Mouse (Mus musculus): ENCODE data around the gene Phf6. TPM values are rescaled to one million over a fixed set of nuclear protein-coding genes. Genes with fewer than 3 reads are reported as not detected.
A peak's percentile ranks its signal among the peaks of the same experiment; 100 is the strongest.

The Phf6 gene
- polyA plus RNA-seq, 1 experiment from 2014 or later, result 143 TPM

- no peaks in the 10 kb centered on the region for H3K27me3 ChIP-seq (ENCODE audit: control insufficient read depth, insufficient read depth, low read length)
- ATAC-seq (replicated peaks; ENCODE audit: insufficient number of reproducible peaks, low FRiP score, low TSS enrichment, low read depth) (no peak), DNase-seq (ENCODE audit: low spot score) (no peak)
- H3K4me3 ChIP-seq (ENCODE audit: low read depth, low read length), result no peak overlapping the region
- no peak overlapping the region for H3K27ac ChIP-seq (replicated peaks; ENCODE audit: low read depth, low read length)
- no peaks in the 10 kb centered on the region for H3K36me3 ChIP-seq (replicated peaks; ENCODE audit: control insufficient read depth, insufficient read depth, low read depth, low read length)
- no peak overlapping the region for H3K4me2 ChIP-seq (ENCODE audit: low read depth, low read length)
- no peaks in the 10 kb centered on the region for H3K9me3 ChIP-seq (replicated peaks; ENCODE audit: control insufficient read depth, low read length)
- no peaks in the 10 kb centered on the region for H3K4me1 ChIP-seq (ENCODE audit: control insufficient read depth, insufficient read depth, low read length)
- H3K9ac ChIP-seq (replicated peaks; ENCODE audit: low read length), result no peak overlapping the region
- 88% methylated on average over 4 of the region's 4 CpGs for WGBS
These were observed 44.9 kb downstream of the Phf6 start for GRCm38 (mm10) chrX:52956942-52957341.

- DNase-seq (ENCODE audit: low spot score) (peak; percentile 2), ATAC-seq (replicated peaks; ENCODE audit: insufficient number of reproducible peaks, low FRiP score, low TSS enrichment, low read depth) (no peak)
- Histone ChIP-seq H3K4me3 (ENCODE audit: low read depth, low read length) (no peak overlapping the region), H3K9me3 (replicated peaks; ENCODE audit: control insufficient read depth, low read length) (no peaks in the 10 kb centered on the region), H3K27ac (replicated peaks; ENCODE audit: low read depth, low read length) (no peak overlapping the region), H3K4me2 (ENCODE audit: low read depth, low read length) (no peak overlapping the region), H3K36me3 (replicated peaks; ENCODE audit: control insufficient read depth, insufficient read depth, low read depth, low read length) (no peaks in the 10 kb centered on the region), H3K9ac (replicated peaks; ENCODE audit: low read length) (no peak overlapping the region), H3K27me3 (ENCODE audit: control insufficient read depth, insufficient read depth, low read length) (no peaks in the 10 kb centered on the region), H3K4me1 (ENCODE audit: control insufficient read depth, insufficient read depth, low read length) (no peaks in the 10 kb centered on the region)
- WGBS, result 68% methylated on average over 5 of the region's 5 CpGs
These were observed 49.6 kb downstream of the Phf6 start for GRCm38 (mm10) chrX:52961559-52962110.

- Histone ChIP-seq H3K27me3 (ENCODE audit: control insufficient read depth, insufficient read depth, low read length) (no peaks in the 10 kb centered on the region), H3K9me3 (replicated peaks; ENCODE audit: control insufficient read depth, low read length) (no peaks in the 10 kb centered on the region), H3K4me3 (ENCODE audit: low read depth, low read length) (no peak overlapping the region), H3K4me1 (ENCODE audit: control insufficient read depth, insufficient read depth, low read length) (no peaks in the 10 kb centered on the region), H3K4me2 (ENCODE audit: low read depth, low read length) (no peak overlapping the region), H3K27ac (replicated peaks; ENCODE audit: low read depth, low read length) (no peak overlapping the region), H3K36me3 (replicated peaks; ENCODE audit: control insufficient read depth, insufficient read depth, low read depth, low read length) (no peaks in the 10 kb centered on the region), H3K9ac (replicated peaks; ENCODE audit: low read length) (no peak overlapping the region)
- DNase-seq (ENCODE audit: low spot score) (no peak), ATAC-seq (replicated peaks; ENCODE audit: insufficient number of reproducible peaks, low FRiP score, low TSS enrichment, low read depth) (no peak)
- WGBS, result 89% methylated on average over 2 of the region's 2 CpGs
These were observed 53.1 kb downstream of the Phf6 start for GRCm38 (mm10) chrX:52965149-52965548.

- H3K9ac ChIP-seq (replicated peaks; ENCODE audit: low read length), result no peak overlapping the region
- DNase-seq (ENCODE audit: low spot score) (no peak), ATAC-seq (replicated peaks; ENCODE audit: insufficient number of reproducible peaks, low FRiP score, low TSS enrichment, low read depth) (no peak)
- no peaks in the 10 kb centered on the region for H3K9me3 ChIP-seq (replicated peaks; ENCODE audit: control insufficient read depth, low read length)
- no peaks in the 10 kb centered on the region for H3K4me1 ChIP-seq (ENCODE audit: control insufficient read depth, insufficient read depth, low read length)
- H3K4me3 ChIP-seq (ENCODE audit: low read depth, low read length), result no peak overlapping the region
- no peak overlapping the region for H3K27ac ChIP-seq (replicated peaks; ENCODE audit: low read depth, low read length)
- no peaks in the 10 kb centered on the region for H3K27me3 ChIP-seq (ENCODE audit: control insufficient read depth, insufficient read depth, low read length)
- no peak overlapping the region for H3K4me2 ChIP-seq (ENCODE audit: low read depth, low read length)
- H3K36me3 ChIP-seq (replicated peaks; ENCODE audit: control insufficient read depth, insufficient read depth, low read depth, low read length), result no peaks in the 10 kb centered on the region
- 76% methylated on average over 3 of the region's 3 CpGs for WGBS
These were observed 59.3 kb downstream of the Phf6 start for GRCm38 (mm10) chrX:52971211-52972006.

- H3K9me3 ChIP-seq (replicated peaks; ENCODE audit: control insufficient read depth, low read length), result no peaks in the 10 kb centered on the region
- ATAC-seq (replicated peaks; ENCODE audit: insufficient number of reproducible peaks, low FRiP score, low TSS enrichment, low read depth) (no peak), DNase-seq (ENCODE audit: low spot score) (no peak)
- H3K4me1 ChIP-seq (ENCODE audit: control insufficient read depth, insufficient read depth, low read length), result no peaks in the 10 kb centered on the region
- H3K4me3 ChIP-seq (ENCODE audit: low read depth, low read length), result no peak overlapping the region
- no peak overlapping the region for H3K4me2 ChIP-seq (ENCODE audit: low read depth, low read length)
- H3K36me3 ChIP-seq (replicated peaks; ENCODE audit: control insufficient read depth, insufficient read depth, low read depth, low read length), result no peaks in the 10 kb centered on the region
- WGBS, result 75% methylated on average over 1 of the region's 1 CpGs
- H3K27ac ChIP-seq (replicated peaks; ENCODE audit: low read depth, low read length), result no peak overlapping the region
- H3K27me3 ChIP-seq (ENCODE audit: control insufficient read depth, insufficient read depth, low read length), result no peaks in the 10 kb centered on the region
- H3K9ac ChIP-seq (replicated peaks; ENCODE audit: low read length), result no peak overlapping the region
These were observed 60.1 kb downstream of the Phf6 start for GRCm38 (mm10) chrX:52972129-52972528.

- Histone ChIP-seq H3K36me3 (replicated peaks; ENCODE audit: control insufficient read depth, insufficient read depth, low read depth, low read length) (no peaks in the 10 kb centered on the region), H3K27ac (replicated peaks; ENCODE audit: low read depth, low read length) (no peak overlapping the region), H3K4me3 (ENCODE audit: low read depth, low read length) (no peak overlapping the region), H3K4me1 (ENCODE audit: control insufficient read depth, insufficient read depth, low read length) (no peaks in the 10 kb centered on the region), H3K9ac (replicated peaks; ENCODE audit: low read length) (no peak overlapping the region), H3K27me3 (ENCODE audit: control insufficient read depth, insufficient read depth, low read length) (no peaks in the 10 kb centered on the region), H3K9me3 (replicated peaks; ENCODE audit: control insufficient read depth, low read length) (no peaks in the 10 kb centered on the region), H3K4me2 (ENCODE audit: low read depth, low read length) (no peak overlapping the region)
- 100% methylated on average over 1 of the region's 1 CpGs for WGBS
- no peak for ATAC-seq (replicated peaks; ENCODE audit: insufficient number of reproducible peaks, low FRiP score, low TSS enrichment, low read depth)
- no peak for DNase-seq (ENCODE audit: low spot score)
These were observed 60.6 kb downstream of the Phf6 start for GRCm38 (mm10) chrX:52972680-52973079.

GRCm38 (mm10) chrX:52978576-52978975 is 66.5 kb downstream of the Phf6 start:
- Histone ChIP-seq H3K9ac (replicated peaks; ENCODE audit: low read length) (no peak overlapping the region), H3K36me3 (replicated peaks; ENCODE audit: control insufficient read depth, insufficient read depth, low read depth, low read length) (no peaks in the 10 kb centered on the region), H3K4me1 (ENCODE audit: control insufficient read depth, insufficient read depth, low read length) (no peaks in the 10 kb centered on the region), H3K4me3 (ENCODE audit: low read depth, low read length) (no peak overlapping the region), H3K9me3 (replicated peaks; ENCODE audit: control insufficient read depth, low read length) (no peaks in the 10 kb centered on the region), H3K27me3 (ENCODE audit: control insufficient read depth, insufficient read depth, low read length) (no peaks in the 10 kb centered on the region), H3K4me2 (ENCODE audit: low read depth, low read length) (no peak overlapping the region), H3K27ac (replicated peaks; ENCODE audit: low read depth, low read length) (no peak overlapping the region)
- 67% methylated on average over 1 of the region's 1 CpGs for WGBS
- DNase-seq (ENCODE audit: low spot score) (no peak), ATAC-seq (replicated peaks; ENCODE audit: insufficient number of reproducible peaks, low FRiP score, low TSS enrichment, low read depth) (no peak)

GRCm38 (mm10) chrX:52981378-52981777 is 69.3 kb downstream of the Phf6 start:
- Histone ChIP-seq H3K9ac (replicated peaks; ENCODE audit: low read length) (no peak overlapping the region), H3K4me3 (ENCODE audit: low read depth, low read length) (no peak overlapping the region), H3K4me2 (ENCODE audit: low read depth, low read length) (no peak overlapping the region), H3K4me1 (ENCODE audit: control insufficient read depth, insufficient read depth, low read length) (no peaks in the 10 kb centered on the region), H3K36me3 (replicated peaks; ENCODE audit: control insufficient read depth, insufficient read depth, low read depth, low read length) (no peaks in the 10 kb centered on the region), H3K27ac (replicated peaks; ENCODE audit: low read depth, low read length) (no peak overlapping the region), H3K27me3 (ENCODE audit: control insufficient read depth, insufficient read depth, low read length) (no peaks in the 10 kb centered on the region), H3K9me3 (replicated peaks; ENCODE audit: control insufficient read depth, low read length) (no peaks in the 10 kb centered on the region)
- ATAC-seq (replicated peaks; ENCODE audit: insufficient number of reproducible peaks, low FRiP score, low TSS enrichment, low read depth) (no peak), DNase-seq (ENCODE audit: low spot score) (no peak)
- 67% methylated on average over 3 of the region's 3 CpGs for WGBS
